Mouse (Mus musculus) hindbrain, embryonic 13.5 days (tissue): ENCODE measurements around the gene Ccdc106. TPM values are rescaled to one million over a fixed set of nuclear protein-coding genes. Genes with fewer than 3 reads are reported as not detected.

Experiments used
- ATAC-seq: fragments of 200-750 bp; cut with Nextera tagmentation; 2 replicates; pipeline ENCODE4 v1.8.0; 2017; ENCODE audit warnings: moderate TSS enrichment; ENCODE audit not compliant: low FRiP score
- H3K27ac ChIP-seq: fragments of 300-500 bp; sonication (generic); 2 replicates; pipeline ENCODE4 v1.5.1; 2015; ENCODE audit warnings: inconsistent platforms, mild to moderate bottlenecking, moderate library complexity
- H3K27me3 ChIP-seq: fragments of 300-500 bp; sonication (generic); 2 replicates; pipeline ENCODE4 v1.6.1; 2015; ENCODE audit warnings: mild to moderate bottlenecking, inconsistent platforms
- H3K36me3 ChIP-seq: fragments of 300-500 bp; sonication (generic); 2 replicates; pipeline ENCODE4 v1.6.1; 2015; ENCODE audit warnings: mild to moderate bottlenecking, inconsistent platforms
- H3K4me1 ChIP-seq: fragments of 300-500 bp; sonication (generic); replicated peaks from 2 replicates; pipeline ENCODE4 v1.6.1; 2015; ENCODE audit warnings: inconsistent platforms
- H3K4me2 ChIP-seq: fragments of 300-500 bp; sonication (generic); 2 replicates; pipeline ENCODE4 v1.6.1; 2015; ENCODE audit warnings: inconsistent platforms, mild to moderate bottlenecking, moderate library complexity
- H3K4me3 ChIP-seq: fragments of 300-500 bp; sonication (generic); 2 replicates; pipeline ENCODE4 v1.5.1; 2015; ENCODE audit warnings: mild to moderate bottlenecking, inconsistent platforms
- H3K9ac ChIP-seq: fragments of 300-500 bp; sonication (generic); 2 replicates; pipeline ENCODE4 v1.6.1; 2015; ENCODE audit warnings: mild to moderate bottlenecking, inconsistent platforms
- H3K9me3 ChIP-seq: fragments of 300-500 bp; sonication (generic); 2 replicates; pipeline ENCODE4 v1.6.1; 2016; ENCODE audit warnings: inconsistent platforms
- WGBS: fragments of 180-500 bp; shearing (Covaris S2); methylation state at CpG from one replicate; pipeline ENCODE4 v1.1.7; 2015; 5-methylcytosine and 5-hydroxymethylcytosine counted together
- polyA plus RNA-seq: library from polyadenylated mRNA; unstranded; fragments of >200 nt; fragmentation: Nextera tagmentation; extraction: Ambion mirVana; gene quantifications from 2 replicates; pipeline ENCODE4 v1.2.1, GENCODE M21; 2015

The Ccdc106 gene
- 38.7 and 43.5 TPM in 2 replicates for polyA plus RNA-seq

DNA sequence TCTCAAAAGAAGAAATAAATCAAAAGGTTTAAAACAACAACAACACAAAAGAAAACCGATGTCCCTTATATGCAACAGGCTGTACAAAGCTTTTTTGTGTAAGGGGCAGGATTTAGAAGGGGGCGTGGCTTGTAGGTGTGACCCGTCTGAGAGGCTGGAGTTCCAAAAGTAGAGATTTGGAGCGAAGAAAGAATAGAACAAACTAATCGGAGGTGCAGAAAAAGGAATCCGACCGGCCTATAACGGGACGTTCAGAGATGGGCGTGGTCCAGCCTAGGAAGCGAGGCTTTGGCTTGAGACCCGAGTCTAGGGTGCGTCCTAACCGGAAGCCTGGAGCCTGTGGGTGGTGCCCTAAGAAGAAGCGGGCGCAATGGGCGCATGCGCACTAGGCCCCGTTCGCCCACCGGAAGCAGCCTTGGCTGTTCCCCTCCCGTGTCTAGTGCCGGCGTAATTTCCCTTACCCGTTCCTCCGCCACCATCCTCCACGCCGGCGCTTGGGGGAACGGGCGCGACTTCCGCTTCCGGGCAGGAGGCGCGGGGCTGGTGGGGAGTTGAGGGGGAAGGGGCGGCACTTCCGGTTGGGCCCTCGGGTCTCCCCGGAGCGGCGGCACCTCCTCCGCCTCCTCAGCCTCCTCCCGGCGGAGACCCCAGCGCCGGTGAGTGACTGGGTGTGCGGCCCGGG lies at the start of gene Ccdc106, which contains the start of gene Zfp865:
Gene Ccdc106 (plus strand): TSS at position 554 of the 682 bp plus-strand sequence.
Gene Zfp865 (plus strand): TSS at position 377 of the 682 bp plus-strand sequence.
- peak within 1 kb of the TSS; percentile 88 for H3K4me2 ChIP-seq
- H3K36me3 ChIP-seq, result peaks cover 40% of the 10 kb centered on the region
- no peaks in the 10 kb centered on the region for H3K27me3 ChIP-seq
- H3K4me3 ChIP-seq, result peak within 1 kb of the TSS; percentile 79
- no peaks in the 10 kb centered on the region for H3K9me3 ChIP-seq
- H3K9ac ChIP-seq, result peak within 1 kb of the TSS; percentile 98
- WGBS, result under 1% methylated on average over 48 of the region's 49 CpGs
- H3K4me1 ChIP-seq, result peaks cover 27% of the 10 kb centered on the region
- ATAC-seq, result peak; percentile 93
- peak within 1 kb of the TSS; percentile 95 for H3K27ac ChIP-seq

GRCm38 (mm10) chr7:4971068-4971467 lies 49.3 kb upstream of the Ccdc106 start, which contains the start of gene Sbk3:
Gene Sbk3 (minus strand): TSS chr7:4971168.
- H3K9ac ChIP-seq, result no peak within 1 kb of the TSS
- no peaks in the 10 kb centered on the region for H3K36me3 ChIP-seq
- 0 out of 2 replicates have a peak, but pooled peaks cover 4% of the 10 kb centered on the region for H3K27me3 ChIP-seq
- no peak within 1 kb of the TSS for H3K4me3 ChIP-seq
- WGBS, result 47% methylated on average over 6 of the region's 6 CpGs
- H3K27ac ChIP-seq, result no peak within 1 kb of the TSS
- H3K4me1 ChIP-seq, result no peaks in the 10 kb centered on the region
- no peaks in the 10 kb centered on the region for H3K9me3 ChIP-seq
- no peak for ATAC-seq
- H3K4me2 ChIP-seq, result no peak within 1 kb of the TSS

DNA sequence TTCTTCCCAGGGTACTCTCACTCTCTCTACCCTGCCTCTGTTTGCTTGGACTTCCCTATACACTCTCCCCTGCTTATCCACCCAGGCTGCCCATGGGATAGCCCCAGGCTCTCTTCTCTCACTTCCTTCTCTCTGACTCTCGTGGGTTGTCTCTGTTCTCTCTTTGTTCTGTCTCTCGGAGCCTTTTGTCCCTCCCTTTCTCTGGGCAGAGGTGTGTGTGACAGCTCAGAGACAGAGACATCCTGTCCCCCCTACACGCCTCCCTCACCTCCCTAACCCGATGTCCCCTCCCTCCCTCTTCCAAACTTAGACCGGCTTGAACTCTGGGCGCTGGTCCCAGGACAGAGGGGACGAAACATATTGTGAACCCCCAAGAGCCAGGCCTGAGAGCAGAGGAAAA lies 48.6 kb upstream of the Ccdc106 start:
- no peak for ATAC-seq
- H3K36me3 ChIP-seq, result no peaks in the 10 kb centered on the region
- WGBS, result 29% methylated on average over 7 of the region's 7 CpGs

DNA sequence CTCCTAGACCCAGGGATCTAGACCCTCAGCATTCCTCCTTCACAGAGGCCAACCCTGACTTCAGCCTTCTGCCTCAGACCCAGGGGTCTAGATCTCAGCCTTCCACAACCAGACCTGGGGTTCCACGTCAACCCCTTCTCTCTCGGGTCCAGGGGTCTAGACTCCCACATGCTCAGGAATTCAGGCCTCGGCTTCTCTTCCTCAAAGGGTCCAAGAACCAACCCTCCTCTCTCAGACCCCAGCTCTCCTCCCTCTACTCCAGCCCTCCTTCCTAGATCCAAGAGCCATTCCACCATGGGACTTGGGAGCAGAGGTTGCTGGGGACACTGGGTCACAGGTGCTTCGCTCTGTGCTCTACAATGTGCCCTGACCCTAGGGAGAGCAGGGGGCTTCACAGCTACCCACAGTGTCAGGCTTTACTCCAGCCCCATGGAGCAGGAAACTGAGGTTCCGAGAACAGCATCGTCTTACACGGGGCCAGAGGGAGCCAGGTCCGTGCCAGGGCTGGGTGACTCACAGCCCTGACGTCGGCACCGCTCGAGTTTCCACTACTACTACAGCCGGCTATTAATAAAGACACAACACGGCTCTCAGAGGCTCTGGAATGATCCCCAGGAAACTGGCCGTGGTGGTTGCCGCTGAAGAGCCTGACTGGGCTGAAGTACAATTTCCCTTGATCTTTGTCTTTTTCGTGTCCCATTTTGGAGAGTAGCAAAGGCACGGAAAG lies 47.9 kb upstream of the Ccdc106 start:
- no peak for ATAC-seq
- Histone ChIP-seq H3K9ac (no peak overlapping the region), H3K27ac (no peak overlapping the region), H3K4me2 (no peak overlapping the region), H3K4me1 (no peaks in the 10 kb centered on the region), H3K9me3 (no peaks in the 10 kb centered on the region), H3K4me3 (no peak overlapping the region), H3K27me3 (no peaks in the 10 kb centered on the region), H3K36me3 (no peaks in the 10 kb centered on the region)
- 83% methylated on average over 18 of the region's 18 CpGs for WGBS

More for the DNA sequence above, 48.6 kb upstream of the Ccdc106 start:
- Histone ChIP-seq H3K4me1 (no peaks in the 10 kb centered on the region), H3K27me3 (no peaks in the 10 kb centered on the region), H3K4me2 (no peak overlapping the region), H3K9ac (no peak overlapping the region), H3K4me3 (no peak overlapping the region), H3K27ac (no peak overlapping the region), H3K9me3 (no peaks in the 10 kb centered on the region)

DNA sequence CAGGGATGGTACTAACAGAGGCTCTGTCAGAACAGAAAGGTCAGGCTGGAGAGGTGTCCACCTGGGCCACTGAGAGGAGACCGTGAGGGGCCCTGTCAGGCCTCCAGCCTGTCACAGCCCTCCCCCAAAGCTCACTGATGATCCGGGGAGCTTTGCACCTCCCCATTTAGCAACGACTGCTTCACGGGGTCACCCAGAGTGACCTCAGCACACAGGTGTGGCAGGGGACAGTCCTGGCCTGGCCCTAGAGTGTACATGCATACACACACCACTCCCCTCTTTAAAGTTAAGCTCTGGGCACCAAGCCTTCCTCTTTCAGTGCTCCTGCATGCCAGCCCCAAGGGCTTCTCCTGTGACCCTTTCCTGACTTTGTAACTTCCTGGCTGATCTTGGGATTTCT lies 44.9 kb upstream of the Ccdc106 start:
- no peak for ATAC-seq
- Histone ChIP-seq H3K9me3 (no peaks in the 10 kb centered on the region), H3K36me3 (no peaks in the 10 kb centered on the region), H3K9ac (0 out of 2 replicates have a peak overlapping the region, but pooled peaks have one; percentile 2), H3K27me3 (no peaks in the 10 kb centered on the region), H3K4me2 (no peak overlapping the region), H3K4me1 (no peaks in the 10 kb centered on the region), H3K4me3 (no peak overlapping the region), H3K27ac (no peak overlapping the region)
- WGBS, result 72% methylated on average over 4 of the region's 4 CpGs

GRCm38 (mm10) chr7:4976832-4977231 lies 43.5 kb upstream of the Ccdc106 start:
- Histone ChIP-seq H3K9ac (no peak overlapping the region), H3K27me3 (no peaks in the 10 kb centered on the region), H3K9me3 (no peaks in the 10 kb centered on the region), H3K36me3 (no peaks in the 10 kb centered on the region), H3K4me1 (no peaks in the 10 kb centered on the region), H3K4me2 (no peak overlapping the region), H3K27ac (no peak overlapping the region), H3K4me3 (no peak overlapping the region)
- no peak for ATAC-seq
- WGBS, result 94% methylated on average over 7 of the region's 7 CpGs

GRCm38 (mm10) chr7:4988250-4988649 lies 32.1 kb upstream of the Ccdc106 start:
- Histone ChIP-seq H3K9ac (no peak overlapping the region), H3K27ac (no peak overlapping the region), H3K4me3 (no peak overlapping the region), H3K4me2 (no peak overlapping the region), H3K4me1 (peaks cover 6% of the 10 kb centered on the region), H3K27me3 (peaks cover 15% of the 10 kb centered on the region), H3K9me3 (peaks cover 7% of the 10 kb centered on the region), H3K36me3 (peaks cover 28% of the 10 kb centered on the region)
- ATAC-seq, result no peak
- 70% methylated on average over 2 of the region's 2 CpGs for WGBS

- no peak overlapping the region for H3K27ac ChIP-seq
- H3K4me2 ChIP-seq, result peak overlapping the region; percentile 95
- peaks cover 37% of the 10 kb centered on the region for H3K4me1 ChIP-seq
- no peak for ATAC-seq
- H3K9me3 ChIP-seq, result peaks cover 7% of the 10 kb centered on the region
- peaks cover 38% of the 10 kb centered on the region for H3K36me3 ChIP-seq
- peak overlapping the region; percentile 82 for H3K4me3 ChIP-seq
- WGBS, result 30% methylated on average over 54 of the region's 55 CpGs
- H3K27me3 ChIP-seq, result peaks cover 16% of the 10 kb centered on the region
- H3K9ac ChIP-seq, result peak overlapping the region; percentile 93
These were observed 26.9 kb upstream of the Ccdc106 start for GRCm38 (mm10) chr7:4993347-4993998.

GRCm38 (mm10) chr7:4993999-4994788 lies 26.2 kb upstream of the Ccdc106 start:
- peak overlapping the region; percentile 95 for H3K4me2 ChIP-seq
- peak overlapping the region; percentile 93 for H3K9ac ChIP-seq
- H3K36me3 ChIP-seq, result peaks cover 38% of the 10 kb centered on the region
- no peak for ATAC-seq
- peaks cover 37% of the 10 kb centered on the region for H3K4me1 ChIP-seq
- H3K27ac ChIP-seq, result no peak overlapping the region
- peaks cover 16% of the 10 kb centered on the region for H3K27me3 ChIP-seq
- 47% methylated on average over 59 of the region's 59 CpGs for WGBS
- H3K4me3 ChIP-seq, result peak overlapping the region; percentile 82
- peaks cover 7% of the 10 kb centered on the region for H3K9me3 ChIP-seq

GRCm38 (mm10) chr7:4995268-4996002 lies 24.9 kb upstream of the Ccdc106 start:
- Histone ChIP-seq H3K27me3 (peaks cover 16% of the 10 kb centered on the region), H3K36me3 (peaks cover 37% of the 10 kb centered on the region), H3K27ac (peak overlapping the region; percentile 86), H3K9me3 (peaks cover 3% of the 10 kb centered on the region; the same call in 1 of the 2 replicates), H3K4me2 (peak overlapping the region; percentile 95), H3K4me3 (peak overlapping the region; percentile 82), H3K4me1 (peaks cover 37% of the 10 kb centered on the region), H3K9ac (peak overlapping the region; percentile 93)
- 8% methylated on average over 19 of the region's 19 CpGs for WGBS
- no peak for ATAC-seq
